Mouse (Mus musculus) hindbrain, embryonic 14.5 days (tissue): ENCODE data around the gene Slc22a29. TPM values are rescaled to one million over a fixed set of nuclear protein-coding genes. Genes with fewer than 3 reads are reported as not detected.
A peak's percentile ranks its signal among the peaks of the same experiment; 100 is the strongest.
"Not testable (repeated sequence)": the region's sequence is repeated elsewhere in the genome, so short reads cannot be mapped to it uniquely, and the experiment has no call there.

Source experiments
- ATAC-seq: fragments of 200-750 bp; cut with Nextera tagmentation; 2 replicates; pipeline ENCODE4 v1.8.0; 2017; ENCODE audit warnings: moderate number of reproducible peaks, mild to moderate bottlenecking, moderate TSS enrichment, moderate library complexity; ENCODE audit not compliant: low FRiP score
- DNase-seq: peaks from one replicate; pipeline ENCODE4 v3.0.0-alpha.2; 2015; ENCODE audit warnings: low spot score
- H3K27ac ChIP-seq: fragments of 300-500 bp; sonication (generic); 2 replicates; pipeline ENCODE4 v1.5.1; 2014; ENCODE audit warnings: mild to moderate bottlenecking, moderate library complexity
- H3K27me3 ChIP-seq: fragments of 300-500 bp; sonication (generic); 2 replicates; pipeline ENCODE4 v1.6.1; 2014; ENCODE audit warnings: mild to moderate bottlenecking, low read length, mixed read lengths; ENCODE audit not compliant: control insufficient read depth, insufficient read depth
- H3K36me3 ChIP-seq: fragments of 300-500 bp; sonication (generic); replicated peaks from 2 replicates; pipeline ENCODE4 v1.6.1; 2014; ENCODE audit not compliant: control insufficient read depth, insufficient read depth
- H3K4me1 ChIP-seq: fragments of 300-500 bp; sonication (generic); replicated peaks from 2 replicates; pipeline ENCODE4 v1.6.1; 2014; ENCODE audit warnings: antibody characterized with exemption, low read length, mixed read lengths; ENCODE audit not compliant: control insufficient read depth, insufficient read depth
- H3K4me2 ChIP-seq: fragments of 300-500 bp; sonication (generic); replicated peaks from 2 replicates; pipeline ENCODE4 v1.6.1; 2014; ENCODE audit warnings: mild to moderate bottlenecking, moderate library complexity
- H3K4me3 ChIP-seq: fragments of 300-500 bp; sonication (generic); replicated peaks from 2 replicates; pipeline ENCODE4 v1.5.1; 2014; ENCODE audit warnings: mild to moderate bottlenecking, low read length
- H3K9ac ChIP-seq: fragments of 300-500 bp; sonication (generic); 2 replicates; pipeline ENCODE4 v1.6.1; 2014
- H3K9me3 ChIP-seq: fragments of 300-500 bp; sonication (generic); 2 replicates; pipeline ENCODE4 v1.6.1; 2016; ENCODE audit warnings: low read length; ENCODE audit not compliant: control insufficient read depth
- WGBS: fragments of 180-500 bp; shearing (Covaris S2); extraction: QIAGEN DNeasy Blood & Tissue Kit; methylation state at CpG from one replicate; pipeline ENCODE4 v1.1.7; 2014; 5-methylcytosine and 5-hydroxymethylcytosine counted together
- polyA plus RNA-seq: library from polyadenylated mRNA; unstranded; fragments of >200 nt; fragmentation: Nextera tagmentation; extraction: Ambion mirVana; gene quantifications from 2 replicates; pipeline ENCODE4 v1.2.1, GENCODE M21; 2014

Gene Slc22a29
- polyA plus RNA-seq, result 0.14 TPM in 1 of 2 replicates, not detected in the other

- 81% methylated on average over 2 of the region's 2 CpGs for WGBS
- ATAC-seq (no peak), DNase-seq (no peak)
- Histone ChIP-seq H3K27me3 (no peaks in the 10 kb centered on the region), H3K9me3 (0 out of 2 replicates have a peak, but pooled peaks cover 3% of the 10 kb centered on the region), H3K27ac (no peak within 1 kb of the TSS), H3K9ac (no peak within 1 kb of the TSS), H3K4me3 (no peak within 1 kb of the TSS), H3K36me3 (no peaks in the 10 kb centered on the region), H3K4me1 (no peaks in the 10 kb centered on the region), H3K4me2 (no peak within 1 kb of the TSS)
Observed at GRCm38 (mm10) chr19:8218800-8219199, at the start of gene Slc22a29. TSS of gene Slc22a29 (minus strand) at chr19:8218900.

GRCm38 (mm10) chr19:8265324-8265723 lies 46.6 kb upstream of the Slc22a29 start:
- DNase-seq (no peak), ATAC-seq (no peak)
- Histone ChIP-seq H3K27ac (no peak overlapping the region), H3K9ac (no peak overlapping the region), H3K4me2 (no peak overlapping the region), H3K9me3 (0 out of 2 replicates have a peak, but pooled peaks cover 9% of the 10 kb centered on the region), H3K36me3 (no peaks in the 10 kb centered on the region), H3K4me3 (no peak overlapping the region), H3K27me3 (no peaks in the 10 kb centered on the region), H3K4me1 (no peaks in the 10 kb centered on the region)
- WGBS, result 73% methylated on average over 3 of the region's 3 CpGs

- peak overlapping the region; percentile 54 for H3K4me2 ChIP-seq
- peaks cover 8% of the 10 kb centered on the region; the same call in 1 of the 2 replicates for H3K9me3 ChIP-seq
- DNase-seq, result no peak
- WGBS, result 30% methylated on average over 3 of the region's 3 CpGs
- H3K27me3 ChIP-seq, result no peaks in the 10 kb centered on the region
- peak overlapping the region; percentile 62 for H3K9ac ChIP-seq
- no peaks in the 10 kb centered on the region for H3K36me3 ChIP-seq
- peak overlapping the region; percentile 47 for H3K4me3 ChIP-seq
- no peaks in the 10 kb centered on the region for H3K4me1 ChIP-seq
- H3K27ac ChIP-seq, result 0 out of 2 replicates have a peak overlapping the region, but pooled peaks have one; percentile 38
- ATAC-seq, result peak; percentile 31; the same call in 1 of the 2 replicates
Observed at GRCm38 (mm10) chr19:8252705-8253037, 34.0 kb upstream of the Slc22a29 start.

GRCm38 (mm10) chr19:8251896-8252704 lies 33.4 kb upstream of the Slc22a29 start:
- no peaks in the 10 kb centered on the region for H3K36me3 ChIP-seq
- DNase-seq, result peak; percentile 45
- peak overlapping the region; percentile 38 for H3K27ac ChIP-seq
- ATAC-seq, result peak; percentile 93
- H3K4me3 ChIP-seq, result peak overlapping the region; percentile 47
- peaks cover 2% of the 10 kb centered on the region; the same call in 1 of the 2 replicates for H3K9me3 ChIP-seq
- H3K4me2 ChIP-seq, result peak overlapping the region; percentile 54
- peak overlapping the region; percentile 62 for H3K9ac ChIP-seq
- H3K27me3 ChIP-seq, result no peaks in the 10 kb centered on the region
- H3K4me1 ChIP-seq, result no peaks in the 10 kb centered on the region
- 8% methylated on average over 54 of the region's 58 CpGs for WGBS

- Histone ChIP-seq H3K27ac (no peak overlapping the region), H3K4me3 (no peak overlapping the region), H3K27me3 (no peaks in the 10 kb centered on the region), H3K4me1 (no peaks in the 10 kb centered on the region), H3K36me3 (no peaks in the 10 kb centered on the region), H3K9me3 (peaks cover 7% of the 10 kb centered on the region; the same call in 1 of the 2 replicates), H3K4me2 (no peak overlapping the region), H3K9ac (no peak overlapping the region)
- DNase-seq (no peak), ATAC-seq (no peak)
Observed at GRCm38 (mm10) chr19:8228916-8229315, 10.2 kb upstream of the Slc22a29 start.

- Histone ChIP-seq H3K4me3 (no peak overlapping the region), H3K4me1 (no peaks in the 10 kb centered on the region), H3K4me2 (no peak overlapping the region), H3K9me3 (peaks cover 15% of the 10 kb centered on the region; the same call in 1 of the 2 replicates), H3K9ac (no peak overlapping the region), H3K27ac (no peak overlapping the region), H3K36me3 (no peaks in the 10 kb centered on the region), H3K27me3 (no peaks in the 10 kb centered on the region)
- 52% methylated on average over 2 of the region's 2 CpGs for WGBS
- DNase-seq (no peak), ATAC-seq (no peak)
Observed at GRCm38 (mm10) chr19:8148787-8149523, 69.7 kb downstream of the Slc22a29 start.

- DNase-seq, H3K4me2 ChIP-seq, H3K4me3 ChIP-seq, H3K4me1 ChIP-seq, H3K9me3 ChIP-seq, H3K27ac ChIP-seq, H3K36me3 ChIP-seq, H3K27me3 ChIP-seq, H3K9ac ChIP-seq, ATAC-seq: not testable (repeated sequence)
- 89% methylated on average over 2 of the region's 2 CpGs for WGBS
Observed at GRCm38 (mm10) chr19:8142716-8143115, 76.0 kb downstream of the Slc22a29 start.

GRCm38 (mm10) chr19:8134127-8134841 lies 84.4 kb downstream of the Slc22a29 start:
- not testable (repeated sequence) for H3K9ac ChIP-seq, H3K27ac ChIP-seq, ATAC-seq, H3K4me2 ChIP-seq, H3K4me3 ChIP-seq, H3K4me1 ChIP-seq, H3K36me3 ChIP-seq, H3K27me3 ChIP-seq, H3K9me3 ChIP-seq, DNase-seq
- 78% methylated on average over 14 of the region's 14 CpGs for WGBS

- not testable (repeated sequence) for H3K4me3 ChIP-seq, DNase-seq, H3K27ac ChIP-seq, H3K4me1 ChIP-seq, H3K4me2 ChIP-seq, H3K9me3 ChIP-seq, H3K27me3 ChIP-seq, H3K36me3 ChIP-seq, ATAC-seq, H3K9ac ChIP-seq
- WGBS, result 95% methylated on average over 2 of the region's 3 CpGs
Observed at GRCm38 (mm10) chr19:8131881-8132280, 86.8 kb downstream of the Slc22a29 start, which contains the start of gene Slc22a28. TSS of gene Slc22a28 (minus strand) at chr19:8131982.
